ENCODE assay signal across 8 mouse cellular contexts in the genomic region with DNA sequence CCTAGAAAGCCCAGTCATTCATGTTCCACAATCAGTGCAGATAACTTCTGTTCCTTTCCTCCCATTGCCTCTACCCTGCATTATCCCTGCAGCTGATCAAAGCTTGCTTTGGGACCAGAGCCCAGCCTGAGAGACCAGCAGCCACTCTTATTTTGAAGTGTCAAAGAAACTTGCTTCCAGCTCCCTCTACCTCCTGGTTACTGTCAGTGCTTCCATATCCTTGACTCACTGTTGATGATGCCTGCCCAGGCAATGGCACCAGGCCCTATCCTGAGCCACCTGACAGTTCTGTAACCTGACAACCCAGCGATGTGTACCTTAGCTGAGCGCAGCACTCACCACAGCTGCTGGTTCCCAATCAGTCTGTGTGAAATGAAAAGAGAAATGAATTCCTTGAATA.
DNase-seq lines count a peak whose midpoint lies in the region; ATAC-seq and TF ChIP-seq lines count a peak whose summit lies in the region.

No protein-coding gene starts in this region.

- H3K36me3 ChIP-seq in intestine, postnatal 0 days (ENCODE audit: control insufficient read depth, insufficient read depth) = no peaks in the 10 kb centered on the region
- H3K36me3 ChIP-seq in intestine, embryonic 15.5 days = no peaks in the 10 kb centered on the region
- H3K36me3 ChIP-seq in forebrain, postnatal 0 days (ENCODE audit: insufficient read depth) = no peaks in the 10 kb centered on the region
- H3K36me3 ChIP-seq in intestine, embryonic 16.5 days (ENCODE audit: control insufficient read depth, insufficient read depth, low read length) = no peaks in the 10 kb centered on the region

- H3K27ac ChIP-seq in intestine, postnatal 0 days (ENCODE audit: low read depth, low read length) = no peak overlapping the region
- no peak overlapping the region for H3K27ac ChIP-seq in intestine, embryonic 15.5 days
- H3K27ac ChIP-seq in forebrain, postnatal 0 days (ENCODE audit: low read depth, low read length) = no peak overlapping the region
- no peak overlapping the region for H3K27ac ChIP-seq in intestine, embryonic 16.5 days (ENCODE audit: low read length)

- no peaks in the 10 kb centered on the region for H3K4me1 ChIP-seq in intestine, postnatal 0 days (replicated peaks; ENCODE audit: control insufficient read depth, insufficient read depth, low read length)
- H3K4me1 ChIP-seq in intestine, embryonic 15.5 days (replicated peaks) = no peaks in the 10 kb centered on the region
- no peaks in the 10 kb centered on the region for H3K4me1 ChIP-seq in forebrain, postnatal 0 days (ENCODE audit: insufficient read depth)
- H3K4me1 ChIP-seq in intestine, embryonic 16.5 days (ENCODE audit: control insufficient read depth, insufficient read depth, low read length) = no peaks in the 10 kb centered on the region

- H3K4me2 ChIP-seq in intestine, postnatal 0 days (replicated peaks; ENCODE audit: low read depth) = no peak overlapping the region
- H3K4me2 ChIP-seq in intestine, embryonic 15.5 days (replicated peaks) = no peak overlapping the region
- H3K4me2 ChIP-seq in forebrain, postnatal 0 days (ENCODE audit: low read depth) = no peak overlapping the region
- no peak overlapping the region for H3K4me2 ChIP-seq in intestine, embryonic 16.5 days (ENCODE audit: low read depth, low read length)

- no peaks in the 10 kb centered on the region for H3K27me3 ChIP-seq in intestine, postnatal 0 days (replicated peaks; ENCODE audit: control insufficient read depth, insufficient read depth, low read length)
- no peaks in the 10 kb centered on the region for H3K27me3 ChIP-seq in intestine, embryonic 15.5 days (replicated peaks)
- H3K27me3 ChIP-seq in forebrain, postnatal 0 days (ENCODE audit: insufficient read depth, low read length) = no peaks in the 10 kb centered on the region
- no peaks in the 10 kb centered on the region for H3K27me3 ChIP-seq in intestine, embryonic 16.5 days (replicated peaks; ENCODE audit: control insufficient read depth, insufficient read depth, low read length)

- peak; percentile 2 for DNase-seq in adipocyte (ENCODE audit: low spot score)
- DNase-seq in forebrain, postnatal 0 days = peak; percentile 43
- DNase-seq in lung, postnatal 4 days = peak; percentile 4 to 23
- DNase-seq in thymus, postnatal 10 days (ENCODE audit: low spot score in 2 of 2) = no peak

- H3K4me3 ChIP-seq in intestine, postnatal 0 days (ENCODE audit: low read depth, low read length) = no peak overlapping the region
- H3K4me3 ChIP-seq in intestine, embryonic 15.5 days (replicated peaks) = no peak overlapping the region
- H3K4me3 ChIP-seq in forebrain, postnatal 0 days (ENCODE audit: low read depth, low read length) = no peak overlapping the region
- no peak overlapping the region for H3K4me3 ChIP-seq in intestine, embryonic 16.5 days (ENCODE audit: low read length)

- H3K9ac ChIP-seq in intestine, postnatal 0 days (ENCODE audit: low read depth, low read length) = no peak overlapping the region
- H3K9ac ChIP-seq in intestine, embryonic 15.5 days = no peak overlapping the region
- no peak overlapping the region for H3K9ac ChIP-seq in forebrain, postnatal 0 days
- no peak overlapping the region for H3K9ac ChIP-seq in intestine, embryonic 16.5 days (ENCODE audit: low read depth, low read length)

- no peaks in the 10 kb centered on the region for H3K9me3 ChIP-seq in intestine, postnatal 0 days (ENCODE audit: control insufficient read depth)
- H3K9me3 ChIP-seq in intestine, embryonic 15.5 days = no peaks in the 10 kb centered on the region
- H3K9me3 ChIP-seq in forebrain, postnatal 0 days (ENCODE audit: low read length) = no peaks in the 10 kb centered on the region
- no peaks in the 10 kb centered on the region for H3K9me3 ChIP-seq in intestine, embryonic 16.5 days (ENCODE audit: control insufficient read depth, low read length)

- 0 out of 2 replicates have a peak, but pooled peaks have one; percentile 20 for TF ChIP-seq CTCF in intestine, postnatal 0 days (IDR thresholded peaks at IDR 0.05; ENCODE audit: low read depth)
- peak; percentile 27; the same call in 1 of the 2 replicates for TF ChIP-seq CTCF in forebrain, postnatal 0 days (IDR thresholded peaks at IDR 0.05; ENCODE audit: low read depth)

- ATAC-seq in intestine, postnatal 0 days = no peak
- no peak for ATAC-seq in intestine, embryonic 15.5 days
- peak; percentile 59 for ATAC-seq in forebrain, postnatal 0 days
- ATAC-seq in granulocyte monocyte progenitor cell, adult 5-6 weeks (replicated peaks; ENCODE audit: poor library complexity, severe bottlenecking) = no peak
- ATAC-seq in intestine, embryonic 16.5 days = no peak

- 58% methylated on average over 2 of the region's 2 CpGs for WGBS in intestine, postnatal 0 days
- 53% methylated on average over 2 of the region's 2 CpGs for WGBS in intestine, embryonic 15.5 days
- 65% methylated on average over 2 of the region's 2 CpGs for WGBS in forebrain, postnatal 0 days
- WGBS in intestine, embryonic 16.5 days = 66% methylated on average over 2 of the region's 2 CpGs

Comparison
In these comparisons a context has a peak if more than half of its experiments do, and no peak if none do; other contexts are left out.
1. DNase-seq: peak in adipocyte (single experiment), forebrain, postnatal 0 days (single experiment) and lung, postnatal 4 days (2 of 2); none in thymus, postnatal 10 days (0 of 2).